Mouse (Mus musculus) liver, embryonic 16.5 days (tissue): Measurements from ENCODE around the gene Rin2. TPM values are rescaled to one million over a fixed set of nuclear protein-coding genes. Genes with fewer than 3 reads are reported as not detected.

Source experiments
- ATAC-seq: fragments of 200-750 bp; cut with Nextera tagmentation; 2 replicates; pipeline ENCODE4 v1.8.0; 2017; ENCODE audit warnings: low read depth, mild to moderate bottlenecking, moderate number of reproducible peaks, moderate library complexity
- H3K27ac ChIP-seq: fragments of 300-500 bp; sonication (generic); 2 replicates; pipeline ENCODE4 v1.5.1; 2014; ENCODE audit warnings: mild to moderate bottlenecking, low read length
- H3K27me3 ChIP-seq: fragments of 300-500 bp; sonication (generic); 2 replicates; pipeline ENCODE4 v1.6.1; 2014; ENCODE audit warnings: low read depth, low read length, mixed read lengths; ENCODE audit not compliant: control insufficient read depth, insufficient read depth
- H3K36me3 ChIP-seq: fragments of 300-500 bp; sonication (generic); 2 replicates; pipeline ENCODE4 v1.6.1; 2014; ENCODE audit warnings: mild to moderate bottlenecking; ENCODE audit not compliant: control insufficient read depth, insufficient read depth
- H3K4me1 ChIP-seq: fragments of 300-500 bp; sonication (generic); 2 replicates; pipeline ENCODE4 v1.6.1; 2014; ENCODE audit warnings: low read depth, low read length, mixed read lengths; ENCODE audit not compliant: control insufficient read depth
- H3K4me2 ChIP-seq: fragments of 300-500 bp; sonication (generic); 2 replicates; pipeline ENCODE4 v1.6.1; 2014; ENCODE audit warnings: low read depth, low read length, mixed read lengths
- H3K4me3 ChIP-seq: fragments of 300-500 bp; sonication (generic); 2 replicates; pipeline ENCODE4 v1.5.1; 2014; ENCODE audit warnings: low read depth, mild to moderate bottlenecking, low read length
- H3K9ac ChIP-seq: fragments of 300-500 bp; sonication (generic); 2 replicates; pipeline ENCODE4 v1.6.1; 2014; ENCODE audit warnings: low read depth, low read length
- H3K9me3 ChIP-seq: fragments of 300-500 bp; sonication (generic); replicated peaks from 2 replicates; pipeline ENCODE4 v1.6.1; 2016; ENCODE audit warnings: low read length; ENCODE audit not compliant: control insufficient read depth
- WGBS: fragments of 180-500 bp; shearing (Covaris S2); extraction: QIAGEN DNeasy Blood & Tissue Kit; methylation state at CpG from one replicate; pipeline ENCODE4 v1.1.7; 2014; ENCODE audit not compliant: insufficient replicate concordance; 5-methylcytosine and 5-hydroxymethylcytosine counted together
- polyA plus RNA-seq: library from polyadenylated mRNA; unstranded; fragments of >200 nt; fragmentation: Nextera tagmentation; extraction: Ambion mirVana; gene quantifications from 2 replicates; pipeline ENCODE4 v1.2.1, GENCODE M21; 2015

Gene Rin2
- polyA plus RNA-seq, 1 experiment from 2014 or later, result 2.6 TPM

DNA sequence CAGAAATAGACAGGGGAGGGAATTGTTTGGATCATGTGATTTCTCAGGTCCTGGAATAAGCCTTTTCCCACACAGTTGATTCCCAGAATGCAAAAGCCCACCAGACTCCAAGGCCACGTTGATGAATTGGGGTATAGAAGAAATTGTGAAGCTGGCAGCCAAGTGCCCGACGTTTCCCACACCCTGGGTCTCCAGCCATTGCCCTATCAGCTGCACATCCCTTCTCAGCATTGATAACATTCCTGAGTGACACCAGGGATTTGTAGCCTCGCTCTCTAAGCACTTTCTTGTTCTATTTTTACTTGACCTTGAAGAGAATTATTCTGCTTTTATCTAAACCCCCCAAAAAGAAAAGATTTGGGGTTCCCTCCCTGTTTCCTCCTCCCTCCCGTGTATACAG, 142.2 kb downstream of the Rin2 start:
- H3K27ac ChIP-seq, result no peak overlapping the region
- WGBS, result 40% methylated on average over 5 of the region's 5 CpGs
- no peak overlapping the region for H3K4me2 ChIP-seq
- H3K4me3 ChIP-seq, result no peak overlapping the region
- H3K4me1 ChIP-seq, result no peaks in the 10 kb centered on the region
- ATAC-seq, result no peak
- no peaks in the 10 kb centered on the region for H3K27me3 ChIP-seq
- no peak overlapping the region for H3K9ac ChIP-seq
- no peaks in the 10 kb centered on the region for H3K36me3 ChIP-seq
- H3K9me3 ChIP-seq, result no peaks in the 10 kb centered on the region

DNA sequence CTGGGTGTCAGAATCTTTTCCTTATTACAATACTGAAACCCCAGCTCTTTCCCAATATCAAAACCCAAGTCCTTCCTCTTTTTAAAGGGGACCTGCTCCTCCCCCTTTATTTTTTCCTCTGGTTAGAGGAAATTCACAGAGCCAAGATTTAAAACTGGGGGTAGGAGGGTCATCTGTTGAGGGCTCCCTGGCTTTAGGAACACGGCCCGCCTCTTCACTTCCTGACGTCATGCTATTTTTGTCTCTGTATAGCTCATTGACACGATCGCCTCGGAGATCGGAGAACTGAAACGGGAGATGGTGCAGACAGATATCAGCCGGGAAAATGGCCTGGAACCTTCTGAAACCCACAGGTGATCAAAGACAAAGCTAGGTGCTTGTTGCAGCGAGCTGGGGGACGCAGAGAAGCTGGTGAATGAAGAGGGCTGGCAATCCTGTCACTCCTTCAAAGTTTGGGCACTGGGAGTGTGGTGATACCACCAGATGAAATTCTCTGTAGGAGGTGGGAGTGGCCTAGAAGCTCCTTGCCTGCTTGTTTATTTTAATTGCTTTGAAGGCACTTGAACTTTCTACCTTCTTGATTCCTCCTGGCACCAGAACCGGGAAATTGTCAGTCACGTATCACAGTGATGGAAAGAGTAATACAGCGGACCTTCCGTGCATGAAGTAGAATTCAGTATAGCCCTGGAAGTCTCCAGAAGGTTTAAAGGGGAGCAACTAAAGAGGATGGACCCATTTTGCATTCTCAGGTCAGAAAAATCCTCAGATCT, 147.2 kb downstream of the Rin2 start:
- Histone ChIP-seq H3K4me1 (no peaks in the 10 kb centered on the region; the same call in 1 of the 2 replicates), H3K27ac (no peak overlapping the region), H3K27me3 (peaks cover 2% of the 10 kb centered on the region; the same call in 1 of the 2 replicates), H3K9ac (no peak overlapping the region), H3K4me2 (peak overlapping the region; percentile 7; the same call in 1 of the 2 replicates), H3K4me3 (peak overlapping the region; percentile 33), H3K9me3 (no peaks in the 10 kb centered on the region), H3K36me3 (no peaks in the 10 kb centered on the region)
- peak; percentile 55; the same call in 1 of the 2 replicates for ATAC-seq
- WGBS, result 34% methylated on average over 15 of the region's 15 CpGs

DNA sequence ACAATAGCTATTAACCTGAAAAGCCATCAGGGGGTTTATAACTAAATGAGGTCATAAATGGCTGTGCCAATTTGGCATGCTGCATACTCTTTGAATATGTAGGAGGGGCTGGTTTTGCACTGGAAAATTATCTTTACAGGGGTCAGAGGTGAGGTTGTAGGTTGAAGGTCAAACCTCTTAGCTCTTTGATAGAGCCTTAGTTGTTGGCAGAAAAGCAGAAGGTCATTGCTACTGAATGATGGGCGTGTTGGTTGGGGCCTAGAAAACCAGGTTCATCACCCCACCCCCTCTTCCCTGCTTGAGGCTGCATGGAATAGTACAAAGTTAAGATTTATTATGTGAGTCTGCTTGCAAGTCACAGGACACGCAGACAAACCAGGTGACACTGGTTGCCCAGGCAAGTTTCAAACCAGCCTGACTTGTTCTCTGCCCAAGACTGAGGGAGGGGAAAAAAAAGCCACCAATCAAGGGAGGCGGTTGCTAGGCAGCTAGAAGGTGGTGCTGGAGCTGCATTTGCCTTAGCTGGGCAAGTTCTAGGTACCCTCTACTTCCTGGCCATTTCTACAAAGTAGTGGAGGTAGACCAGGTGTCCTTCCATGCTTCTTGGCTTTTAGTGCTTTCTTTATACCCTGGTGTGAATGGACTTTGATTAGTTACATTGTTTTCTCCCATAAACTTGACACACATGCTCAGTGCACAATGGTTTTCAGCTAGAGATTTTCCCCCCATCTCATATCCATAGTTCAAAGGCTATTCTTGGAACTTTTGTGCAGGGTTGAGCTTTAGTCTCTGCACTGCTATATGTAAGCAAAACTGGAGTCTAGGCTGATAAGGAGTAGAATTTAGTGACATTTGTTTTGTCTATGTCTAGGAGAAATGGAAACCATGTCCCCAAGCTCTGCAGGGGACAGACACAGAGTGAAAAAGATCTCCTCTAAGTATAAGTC, 148.0 kb downstream of the Rin2 start:
- ATAC-seq, result no peak
- H3K27ac ChIP-seq, result no peak overlapping the region

DNA sequence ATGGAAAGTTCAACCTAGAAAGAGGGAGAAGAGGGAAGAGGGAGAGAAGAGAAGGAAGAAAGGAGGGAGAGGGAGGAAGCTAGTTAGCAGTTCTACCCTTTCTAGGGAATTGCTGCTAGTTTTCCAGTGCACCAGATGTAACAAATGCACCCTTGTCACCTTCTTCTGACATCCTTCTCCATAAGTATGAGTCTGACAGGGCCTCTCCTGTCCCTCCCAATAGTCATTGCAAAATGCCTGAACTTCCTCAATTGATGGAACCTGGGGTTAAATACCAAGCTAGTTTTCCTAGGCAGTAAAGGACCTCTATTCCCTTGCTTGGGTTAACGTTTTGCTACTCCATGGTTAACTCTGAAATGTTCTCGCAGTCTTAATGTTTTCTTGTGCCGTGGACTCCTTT, 149.7 kb downstream of the Rin2 start:
- WGBS, result 64% methylated on average over 3 of the region's 3 CpGs
- ATAC-seq, result no peak
- H3K4me3 ChIP-seq, result no peak overlapping the region
- H3K9ac ChIP-seq, result no peak overlapping the region
- peaks cover 2% of the 10 kb centered on the region; the same call in 1 of the 2 replicates for H3K27me3 ChIP-seq
- no peaks in the 10 kb centered on the region for H3K9me3 ChIP-seq
- H3K4me2 ChIP-seq, result peak overlapping the region; percentile 13; the same call in 1 of the 2 replicates
- H3K27ac ChIP-seq, result no peak overlapping the region
- H3K36me3 ChIP-seq, result no peaks in the 10 kb centered on the region
- no peaks in the 10 kb centered on the region; the same call in 1 of the 2 replicates for H3K4me1 ChIP-seq

More for the DNA sequence above, 148.0 kb downstream of the Rin2 start:
- Histone ChIP-seq H3K27me3 (peaks cover 2% of the 10 kb centered on the region; the same call in 1 of the 2 replicates), H3K9me3 (no peaks in the 10 kb centered on the region), H3K9ac (no peak overlapping the region), H3K4me2 (no peak overlapping the region), H3K36me3 (no peaks in the 10 kb centered on the region), H3K4me3 (peak overlapping the region; percentile 33), H3K4me1 (no peaks in the 10 kb centered on the region; the same call in 1 of the 2 replicates)
- 49% methylated on average over 3 of the region's 3 CpGs for WGBS

DNA sequence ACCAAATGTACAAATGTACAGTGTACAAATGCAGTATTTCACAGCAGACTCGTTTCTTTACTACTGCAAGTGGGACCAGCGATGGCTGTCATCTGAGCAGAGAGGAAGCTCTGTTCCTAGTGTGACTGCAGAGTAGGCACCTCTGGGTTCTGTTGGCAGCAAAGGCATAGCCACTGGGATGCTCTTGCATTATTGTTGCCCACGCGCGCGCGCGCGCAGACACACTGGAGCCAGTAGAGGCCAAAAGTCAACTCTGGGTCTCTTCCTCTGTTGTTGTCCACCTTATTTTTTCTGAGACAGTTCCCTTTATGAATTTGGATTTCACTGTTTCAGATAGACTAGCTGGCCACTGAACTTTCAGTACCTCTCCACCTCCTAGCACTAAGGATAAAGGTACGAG, 150.2 kb downstream of the Rin2 start:
- no peak overlapping the region for H3K4me3 ChIP-seq
- peaks cover 2% of the 10 kb centered on the region; the same call in 1 of the 2 replicates for H3K27me3 ChIP-seq
- H3K36me3 ChIP-seq, result no peaks in the 10 kb centered on the region
- no peaks in the 10 kb centered on the region; the same call in 1 of the 2 replicates for H3K4me1 ChIP-seq
- WGBS, result 80% methylated on average over 10 of the region's 10 CpGs
- no peak overlapping the region for H3K27ac ChIP-seq
- ATAC-seq, result no peak
- peak overlapping the region; percentile 13; the same call in 1 of the 2 replicates for H3K4me2 ChIP-seq
- no peak overlapping the region for H3K9ac ChIP-seq
- no peaks in the 10 kb centered on the region for H3K9me3 ChIP-seq

DNA sequence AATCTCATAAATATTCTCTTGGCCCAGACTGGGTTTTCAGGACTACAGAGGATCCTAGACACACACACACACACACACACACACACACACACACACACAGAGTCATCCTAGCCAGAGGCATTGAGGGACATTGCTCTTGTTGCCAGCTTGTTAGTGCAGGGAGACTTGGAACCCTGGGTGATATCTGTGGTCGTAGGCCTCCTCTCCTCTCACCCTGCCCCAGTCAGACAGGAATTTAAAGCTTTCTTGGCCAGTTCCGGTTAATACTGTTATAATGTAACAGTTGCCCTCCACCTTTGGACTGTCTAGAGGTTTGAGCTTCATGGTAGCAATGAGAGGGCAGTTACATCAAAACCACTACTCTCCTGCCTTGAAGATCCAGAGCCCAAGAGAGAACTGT, 152.9 kb downstream of the Rin2 start:
- Histone ChIP-seq H3K4me3 (no peak overlapping the region), H3K4me2 (no peak overlapping the region), H3K9ac (no peak overlapping the region), H3K27me3 (peaks cover 2% of the 10 kb centered on the region; the same call in 1 of the 2 replicates), H3K27ac (no peak overlapping the region), H3K4me1 (no peaks in the 10 kb centered on the region; the same call in 1 of the 2 replicates), H3K9me3 (no peaks in the 10 kb centered on the region), H3K36me3 (no peaks in the 10 kb centered on the region)
- 43% methylated on average over 2 of the region's 2 CpGs for WGBS
- ATAC-seq, result no peak

DNA sequence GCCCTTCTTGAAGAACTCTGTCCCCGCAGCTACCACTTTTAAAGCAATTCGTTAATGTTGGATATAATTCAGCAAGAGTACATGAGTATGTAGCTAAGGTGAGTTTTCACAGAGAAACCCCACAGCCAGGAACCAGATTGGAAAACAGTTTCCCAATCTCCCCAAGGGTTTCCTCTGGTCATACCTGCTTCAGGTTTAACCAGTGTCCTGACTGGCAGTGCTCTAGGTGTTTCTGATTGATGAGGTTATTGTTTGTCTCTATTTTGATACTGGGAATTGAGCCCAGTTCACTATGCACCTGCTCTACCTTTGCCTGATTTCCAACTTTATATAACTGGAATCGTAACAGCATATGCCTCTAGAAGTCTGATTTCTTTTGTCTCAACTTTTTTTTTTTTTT, 153.6 kb downstream of the Rin2 start:
- H3K27ac ChIP-seq, result no peak overlapping the region
- 63% methylated on average over 3 of the region's 3 CpGs for WGBS
- no peaks in the 10 kb centered on the region for H3K36me3 ChIP-seq
- H3K9ac ChIP-seq, result no peak overlapping the region
- no peaks in the 10 kb centered on the region for H3K9me3 ChIP-seq
- peaks cover 2% of the 10 kb centered on the region; the same call in 1 of the 2 replicates for H3K27me3 ChIP-seq
- H3K4me2 ChIP-seq, result no peak overlapping the region
- ATAC-seq, result no peak
- no peaks in the 10 kb centered on the region; the same call in 1 of the 2 replicates for H3K4me1 ChIP-seq
- H3K4me3 ChIP-seq, result no peak overlapping the region

DNA sequence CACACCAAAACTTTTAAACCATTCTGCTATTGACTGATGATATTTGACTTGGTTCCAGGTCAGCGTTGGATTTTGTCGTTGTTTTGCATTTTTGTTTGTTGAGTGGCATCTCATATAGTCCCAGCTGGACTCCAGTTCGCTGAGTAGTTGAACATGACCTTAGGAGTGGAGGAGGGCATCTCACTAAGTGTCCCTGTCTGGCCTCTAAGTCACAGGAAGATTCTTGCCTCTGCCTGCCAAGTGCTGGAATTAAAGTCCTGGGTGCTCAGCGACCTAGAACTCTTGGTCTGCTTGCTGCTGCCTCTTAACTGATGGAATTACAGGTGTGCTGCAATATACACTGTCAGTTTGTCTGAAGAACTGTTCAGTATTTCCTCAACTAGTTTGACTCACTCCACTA, 154.2 kb downstream of the Rin2 start:
- Histone ChIP-seq H3K4me1 (no peaks in the 10 kb centered on the region; the same call in 1 of the 2 replicates), H3K4me2 (no peak overlapping the region), H3K4me3 (no peak overlapping the region), H3K27me3 (peaks cover 2% of the 10 kb centered on the region; the same call in 1 of the 2 replicates), H3K9me3 (no peaks in the 10 kb centered on the region), H3K36me3 (no peaks in the 10 kb centered on the region), H3K9ac (no peak overlapping the region), H3K27ac (no peak overlapping the region)
- ATAC-seq, result no peak
- WGBS, result 58% methylated on average over 4 of the region's 4 CpGs
